Mouse (Mus musculus): Measurements from ENCODE around the gene Srgap3.

GRCm38 (mm10) chr6:112971116-112971768 is 24.2 kb upstream of the Srgap3 start:
- TF ChIP-seq CTCF (conservative IDR thresholded peaks at IDR 0.05; ENCODE audit: insufficient read depth, insufficient read length, low read depth, low read length): no peak
- TF ChIP-seq POLR2A (IDR thresholded peaks at IDR 0.05; ENCODE audit: low read depth, low read length): no peak

Data from kidney, adult 2 months (tissue).